Mouse (Mus musculus) hindbrain, postnatal 0 days (tissue): Measurements from ENCODE around the gene Plcg1. TPM values are rescaled to one million over a fixed set of nuclear protein-coding genes. Genes with fewer than 3 reads are reported as not detected.

Experiments used
- ATAC-seq: fragments of 200-750 bp; cut with Nextera tagmentation; 2 replicates; pipeline ENCODE4 v1.8.0; 2017; ENCODE audit warnings: mild to moderate bottlenecking, moderate TSS enrichment, moderate library complexity
- DNase-seq: peaks from one replicate; pipeline ENCODE4 v3.0.0-alpha.2; 2015; ENCODE audit warnings: low spot score
- H3K27ac ChIP-seq: fragments of 300-500 bp; sonication (generic); 2 replicates; pipeline ENCODE4 v1.5.1; 2014; ENCODE audit warnings: mild to moderate bottlenecking
- H3K27me3 ChIP-seq: fragments of 300-500 bp; sonication (generic); 2 replicates; pipeline ENCODE4 v1.6.1; 2014; ENCODE audit warnings: low read length, mixed read lengths; ENCODE audit not compliant: insufficient read depth
- H3K36me3 ChIP-seq: fragments of 300-500 bp; sonication (generic); 2 replicates; pipeline ENCODE4 v1.6.1; 2014; ENCODE audit warnings: low read length, mixed read lengths; ENCODE audit not compliant: insufficient read depth
- H3K4me1 ChIP-seq: fragments of 300-500 bp; sonication (generic); 2 replicates; pipeline ENCODE4 v1.6.1; 2014; ENCODE audit warnings: antibody characterized with exemption, low read length, mixed read lengths; ENCODE audit not compliant: insufficient read depth
- H3K4me2 ChIP-seq: fragments of 300-500 bp; sonication (generic); 2 replicates; pipeline ENCODE4 v1.6.1; 2014; ENCODE audit warnings: low read depth, mild to moderate bottlenecking, low read length, moderate library complexity, mixed read lengths
- H3K4me3 ChIP-seq: fragments of 300-500 bp; sonication (generic); 2 replicates; pipeline ENCODE4 v1.5.1; 2014; ENCODE audit warnings: low read length
- H3K9ac ChIP-seq: fragments of 300-500 bp; sonication (generic); replicated peaks from 2 replicates; pipeline ENCODE4 v1.6.1; 2014; ENCODE audit warnings: mild to moderate bottlenecking, low read length, moderate library complexity, mixed read lengths
- H3K9me3 ChIP-seq: fragments of 300-500 bp; sonication (generic); 2 replicates; pipeline ENCODE4 v1.6.1; 2016; ENCODE audit warnings: low read length, mixed read lengths
- CTCF ChIP-seq: IDR thresholded peaks from 2 replicates; pipeline ENCODE4 v1.5.1; 2016; ENCODE audit warnings: antibody characterized with exemption, control low read depth, low read depth
- WGBS: fragments of 180-500 bp; shearing (Covaris S2); extraction: QIAGEN DNeasy Blood & Tissue Kit; methylation state at CpG from one replicate; pipeline ENCODE4 v1.1.7; 2014; 5-methylcytosine and 5-hydroxymethylcytosine counted together
- polyA plus RNA-seq: library from polyadenylated mRNA; unstranded; fragments of >200 nt; fragmentation: Nextera tagmentation; extraction: Ambion mirVana; gene quantifications from 2 replicates; pipeline ENCODE4 v1.2.1, GENCODE M21; 2015
- total RNA-seq: library from RNA; depleted of rRNA; stranded (reverse); fragments of >200 nt; gene quantifications from 2 replicates; pipeline ENCODE4 v1.2.3, GENCODE M21; 2014

Plcg1 gene
- total and polyA plus RNA-seq, 2 experiments from 2014 or later: 40.5 to 111 TPM

DNA sequence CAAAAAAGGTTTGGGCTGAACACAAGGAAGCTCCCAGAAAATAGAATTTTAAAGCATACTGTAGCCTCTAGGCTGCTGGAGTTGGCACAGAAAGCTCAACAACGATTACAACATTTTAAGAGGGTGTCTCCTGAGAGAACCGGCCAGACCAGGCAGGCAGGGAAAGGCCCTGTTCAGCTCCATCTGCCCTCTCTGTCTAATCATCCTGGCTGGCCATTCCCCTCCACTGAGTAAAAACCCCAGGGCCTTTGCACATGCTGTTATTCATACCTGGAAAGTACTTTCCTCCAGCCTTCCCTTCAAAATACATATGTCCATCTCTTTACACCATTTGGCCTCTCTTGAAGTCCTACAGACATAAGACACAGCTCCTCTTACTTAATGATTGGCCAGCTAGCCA lies 1.7 kb upstream of the Plcg1 start:
- H3K9ac ChIP-seq: no peak overlapping the region
- WGBS: 69% methylated on average over 2 of the region's 2 CpGs
- H3K36me3 ChIP-seq: 0 out of 2 replicates have a peak, but pooled peaks cover 2% of the 10 kb centered on the region
- no peak overlapping the region for H3K4me2 ChIP-seq
- DNase-seq (no peak), ATAC-seq (no peak)
- no peaks in the 10 kb centered on the region for H3K9me3 ChIP-seq
- H3K27ac ChIP-seq: no peak overlapping the region
- no peak for TF ChIP-seq CTCF
- H3K4me1 ChIP-seq: peaks cover 28% of the 10 kb centered on the region; the same call in 1 of the 2 replicates
- H3K4me3 ChIP-seq: no peak overlapping the region
- no peaks in the 10 kb centered on the region for H3K27me3 ChIP-seq

DNA sequence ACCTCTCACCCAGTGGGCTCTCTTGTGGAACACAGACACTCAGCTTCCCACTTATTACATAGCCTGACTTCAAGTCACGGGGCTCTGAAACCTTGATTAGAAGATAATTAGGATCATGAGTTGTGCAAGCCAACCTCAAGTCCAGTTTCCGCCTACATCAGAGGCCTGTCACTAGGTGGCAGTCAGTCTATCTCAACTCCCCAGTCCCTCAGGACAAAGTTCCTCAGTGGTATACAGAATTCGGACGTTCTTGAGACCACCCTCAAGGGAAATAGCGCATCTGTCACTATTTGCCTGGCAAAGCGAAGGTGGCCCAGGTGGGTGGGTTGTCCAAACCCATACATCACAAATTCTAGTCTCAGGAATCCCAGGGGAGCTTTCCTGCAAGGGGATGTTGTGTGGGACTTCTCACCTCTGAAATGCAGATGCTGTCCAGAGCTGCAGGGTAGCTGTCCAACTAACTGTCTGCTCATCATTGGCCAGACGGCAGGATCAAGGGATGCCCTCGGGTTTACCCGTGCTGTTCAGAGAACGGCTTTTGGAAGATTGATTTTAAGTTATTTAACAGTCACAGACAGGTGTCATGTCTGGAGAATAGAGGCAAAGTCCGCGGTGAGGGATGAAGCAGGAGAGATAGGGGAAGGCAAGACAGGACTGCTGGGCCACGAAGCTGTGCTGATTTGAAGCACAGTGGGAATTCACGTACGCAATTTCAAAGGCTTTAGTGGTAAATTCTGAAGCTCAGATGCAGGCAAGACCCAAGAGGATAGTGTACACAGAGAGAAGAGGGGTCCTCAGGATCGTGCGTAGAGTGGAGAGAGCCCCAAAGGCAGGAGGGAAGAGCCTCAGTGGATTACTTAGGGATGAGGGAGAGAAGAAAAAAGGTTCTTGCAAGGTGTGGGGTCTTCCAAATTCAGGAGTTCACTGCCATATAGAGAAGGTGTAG lies 976 bp upstream of the Plcg1 start:
- Histone ChIP-seq H3K9ac (peak overlapping the region; percentile 88), H3K4me3 (peak overlapping the region; percentile 62), H3K27ac (peak overlapping the region; percentile 92), H3K4me1 (peaks cover 34% of the 10 kb centered on the region), H3K9me3 (no peaks in the 10 kb centered on the region), H3K4me2 (peak overlapping the region; percentile 85), H3K27me3 (no peaks in the 10 kb centered on the region), H3K36me3 (no peaks in the 10 kb centered on the region)
- peak; percentile 65 for TF ChIP-seq CTCF
- ATAC-seq (no peak), DNase-seq (peak; percentile 55)
- WGBS: 24% methylated on average over 17 of the region's 17 CpGs

DNA sequence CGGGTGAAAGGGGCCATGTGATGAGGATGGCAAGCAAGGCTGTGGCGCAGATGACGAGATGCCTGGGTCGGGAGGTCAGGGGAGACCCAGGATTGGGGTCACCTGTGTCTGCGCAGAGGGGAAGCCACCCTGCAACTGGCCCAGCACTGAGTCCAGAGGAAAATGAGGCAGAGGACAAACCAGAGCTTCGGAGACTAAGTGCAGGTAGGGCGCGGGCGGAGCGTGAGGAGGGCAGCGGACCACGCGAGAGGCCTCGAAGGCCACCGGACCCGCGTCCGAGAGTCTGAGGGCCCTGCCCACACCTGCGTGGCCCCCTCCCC lies 343 bp upstream of the Plcg1 start:
- peak overlapping the region; percentile 62 for H3K4me3 ChIP-seq
- no peaks in the 10 kb centered on the region for H3K36me3 ChIP-seq
- peaks cover 38% of the 10 kb centered on the region for H3K4me1 ChIP-seq
- no peak for DNase-seq
- WGBS: 6% methylated on average over 19 of the region's 19 CpGs
- ATAC-seq: no peak
- no peaks in the 10 kb centered on the region for H3K9me3 ChIP-seq
- H3K4me2 ChIP-seq: peak overlapping the region; percentile 85
- H3K27ac ChIP-seq: peak overlapping the region; percentile 92
- H3K27me3 ChIP-seq: no peaks in the 10 kb centered on the region
- TF ChIP-seq CTCF: no peak
- peak overlapping the region; percentile 88 for H3K9ac ChIP-seq

DNA sequence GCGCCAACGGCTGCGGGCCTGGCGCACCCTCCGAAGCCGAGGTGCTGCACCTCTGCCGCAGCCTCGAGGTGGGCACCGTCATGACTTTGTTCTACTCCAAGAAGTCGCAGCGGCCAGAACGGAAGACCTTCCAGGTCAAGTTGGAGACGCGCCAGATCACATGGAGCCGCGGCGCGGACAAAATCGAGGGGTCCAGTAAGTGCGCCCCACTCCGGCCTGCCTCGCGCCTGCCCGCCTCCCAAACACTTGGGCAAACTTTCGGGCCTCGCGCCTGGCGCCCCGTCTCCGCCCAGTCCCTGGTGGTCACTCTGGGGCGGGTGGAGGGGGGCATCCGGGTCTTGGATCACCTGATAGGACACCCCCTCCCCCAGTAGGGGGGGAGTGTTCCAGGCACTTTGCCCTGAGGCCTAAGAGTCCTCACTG lies 750 bp downstream of the Plcg1 start:
- peak overlapping the region; percentile 62 for H3K4me3 ChIP-seq
- H3K27me3 ChIP-seq: no peaks in the 10 kb centered on the region
- ATAC-seq (peak; percentile 44), DNase-seq (peak; percentile 81)
- H3K4me2 ChIP-seq: peak overlapping the region; percentile 85
- peak overlapping the region; percentile 88 for H3K9ac ChIP-seq
- H3K36me3 ChIP-seq: no peaks in the 10 kb centered on the region
- no peaks in the 10 kb centered on the region for H3K9me3 ChIP-seq
- WGBS: under 1% methylated on average over 32 of the region's 32 CpGs
- H3K4me1 ChIP-seq: peaks cover 38% of the 10 kb centered on the region
- peak; percentile 48 for TF ChIP-seq CTCF
- peak overlapping the region; percentile 92 for H3K27ac ChIP-seq

GRCm38 (mm10) chr2:160732420-160732995 lies 1.4 kb downstream of the Plcg1 start:
- no peak for DNase-seq
- no peak for ATAC-seq
- no peak for TF ChIP-seq CTCF
- Histone ChIP-seq H3K4me3 (peak overlapping the region; percentile 62), H3K27ac (peak overlapping the region; percentile 92), H3K36me3 (no peaks in the 10 kb centered on the region), H3K4me2 (peak overlapping the region; percentile 85), H3K4me1 (peaks cover 38% of the 10 kb centered on the region), H3K9me3 (no peaks in the 10 kb centered on the region), H3K9ac (peak overlapping the region; percentile 88), H3K27me3 (no peaks in the 10 kb centered on the region)
- WGBS: 21% methylated on average over 9 of the region's 9 CpGs

DNA sequence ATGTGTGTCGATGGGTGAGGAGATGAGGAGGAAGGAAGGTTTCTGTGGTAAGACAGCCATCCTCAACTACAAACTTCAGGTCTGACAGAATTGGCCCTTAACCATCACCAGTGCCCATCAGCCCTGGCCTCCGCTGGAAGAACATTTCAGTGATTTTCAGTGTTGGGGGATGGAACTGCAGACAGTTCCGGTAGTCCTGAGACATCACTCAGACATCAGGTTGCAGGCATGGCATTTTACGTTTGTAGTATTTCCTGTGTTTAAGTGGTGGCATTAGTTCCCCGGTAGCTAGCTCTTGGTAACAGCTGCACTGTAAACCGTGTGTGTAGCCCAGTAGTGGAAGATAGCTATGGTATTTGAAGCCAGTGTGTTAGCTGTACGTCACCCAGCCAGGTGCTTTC lies 2.0 kb downstream of the Plcg1 start:
- TF ChIP-seq CTCF: no peak
- Histone ChIP-seq H3K9ac (peak overlapping the region; percentile 88), H3K9me3 (no peaks in the 10 kb centered on the region), H3K4me3 (peak overlapping the region; percentile 62), H3K36me3 (no peaks in the 10 kb centered on the region; the same call in 1 of the 2 replicates), H3K27ac (no peak overlapping the region), H3K27me3 (no peaks in the 10 kb centered on the region), H3K4me2 (peak overlapping the region; percentile 85), H3K4me1 (peaks cover 41% of the 10 kb centered on the region)
- DNase-seq (no peak), ATAC-seq (no peak)
- 50% methylated on average over 7 of the region's 7 CpGs for WGBS

- peaks cover 45% of the 10 kb centered on the region for H3K4me1 ChIP-seq
- TF ChIP-seq CTCF: no peak
- ATAC-seq: no peak
- peak overlapping the region; percentile 85 for H3K4me2 ChIP-seq
- no peaks in the 10 kb centered on the region for H3K9me3 ChIP-seq
- WGBS: 93% methylated on average over 3 of the region's 3 CpGs
- H3K27me3 ChIP-seq: no peaks in the 10 kb centered on the region
- no peak overlapping the region for H3K4me3 ChIP-seq
- no peak overlapping the region for H3K9ac ChIP-seq
- DNase-seq: no peak
- H3K36me3 ChIP-seq: peaks cover 6% of the 10 kb centered on the region; the same call in 1 of the 2 replicates
- H3K27ac ChIP-seq: no peak overlapping the region
Measured at GRCm38 (mm10) chr2:160734331-160734730, 3.2 kb downstream of the Plcg1 start.
